Mouse (Mus musculus) forebrain, embryonic 16.5 days (tissue): Measurements from ENCODE around the gene Selenos. TPM values are rescaled to one million over a fixed set of nuclear protein-coding genes. Genes with fewer than 3 reads are reported as not detected.

Experiments
- ATAC-seq: fragments of 200-750 bp; cut with Nextera tagmentation; 2 replicates; pipeline ENCODE4 v1.8.0; 2017; ENCODE audit warnings: mild to moderate bottlenecking, moderate library complexity
- H3K27ac ChIP-seq: fragments of 300-500 bp; sonication (generic); 2 replicates; pipeline ENCODE4 v1.5.1; 2014; ENCODE audit warnings: low read length, control low read depth
- H3K27me3 ChIP-seq: fragments of 300-500 bp; sonication (generic); replicated peaks from 2 replicates; pipeline ENCODE4 v1.6.1; 2014; ENCODE audit warnings: low read length; ENCODE audit not compliant: control insufficient read depth, insufficient read depth
- H3K36me3 ChIP-seq: fragments of 300-500 bp; sonication (generic); 2 replicates; pipeline ENCODE4 v1.6.1; 2014; ENCODE audit not compliant: control insufficient read depth, insufficient read depth
- H3K4me1 ChIP-seq: fragments of 300-500 bp; sonication (generic); replicated peaks from 2 replicates; pipeline ENCODE4 v1.6.1; 2014; ENCODE audit warnings: low read length; ENCODE audit not compliant: control insufficient read depth, insufficient read depth
- H3K4me2 ChIP-seq: fragments of 300-500 bp; sonication (generic); 2 replicates; pipeline ENCODE4 v1.6.1; 2014; ENCODE audit warnings: mild to moderate bottlenecking, low read length, control low read depth
- H3K4me3 ChIP-seq: fragments of 300-500 bp; sonication (generic); replicated peaks from 2 replicates; pipeline ENCODE4 v1.5.1; 2014; ENCODE audit warnings: mild to moderate bottlenecking, low read length, control low read depth
- H3K9ac ChIP-seq: fragments of 300-500 bp; sonication (generic); replicated peaks from 2 replicates; pipeline ENCODE4 v1.6.1; 2014; ENCODE audit warnings: low read depth, low read length, control low read depth
- H3K9me3 ChIP-seq: fragments of 300-500 bp; sonication (generic); 2 replicates; pipeline ENCODE4 v1.6.1; 2016; ENCODE audit warnings: low read length; ENCODE audit not compliant: control insufficient read depth
- WGBS: fragments of 180-500 bp; shearing (Covaris S2); extraction: QIAGEN DNeasy Blood & Tissue Kit; methylation state at CpG from one replicate; pipeline ENCODE4 v1.1.7; 2014; 5-methylcytosine and 5-hydroxymethylcytosine counted together
- polyA plus RNA-seq: library from polyadenylated mRNA; unstranded; fragments of >200 nt; fragmentation: Nextera tagmentation; extraction: Ambion mirVana; gene quantifications from 2 replicates; pipeline ENCODE4 v1.2.1, GENCODE M21; 2015

The Selenos gene
- polyA plus RNA-seq, 1 experiment from 2014 or later, result 80.3 TPM

DNA sequence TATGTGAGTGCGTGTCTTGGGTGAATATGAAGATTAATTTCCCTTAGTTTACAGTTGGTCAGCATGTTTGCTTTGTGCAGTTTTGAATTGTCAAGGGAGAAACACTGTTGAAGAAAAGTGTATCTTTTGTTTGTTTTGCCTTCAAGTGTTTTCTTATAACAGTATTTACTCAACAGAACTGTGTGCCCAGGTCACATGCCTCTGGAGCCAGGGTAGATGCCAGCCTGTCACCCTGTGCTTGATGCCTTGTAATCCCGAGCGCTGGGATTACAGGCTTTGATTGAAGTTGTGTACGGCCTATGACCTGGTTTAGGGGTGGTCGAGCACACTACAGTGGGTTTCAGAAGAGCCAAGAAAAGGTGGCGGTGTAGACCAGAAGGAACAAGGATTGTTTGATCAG lies 4.3 kb downstream of the Selenos start:
- ATAC-seq, result no peak
- no peaks in the 10 kb centered on the region for H3K9me3 ChIP-seq
- no peak overlapping the region for H3K27ac ChIP-seq
- H3K36me3 ChIP-seq, result peaks cover 40% of the 10 kb centered on the region
- 86% methylated on average over 6 of the region's 6 CpGs for WGBS
- H3K4me1 ChIP-seq, result peaks cover 14% of the 10 kb centered on the region
- no peak overlapping the region for H3K4me2 ChIP-seq
- H3K4me3 ChIP-seq, result no peak overlapping the region
- no peak overlapping the region for H3K9ac ChIP-seq
- no peaks in the 10 kb centered on the region for H3K27me3 ChIP-seq

GRCm38 (mm10) chr7:66084546-66084945 lies 5.1 kb downstream of the Selenos start:
- H3K36me3 ChIP-seq, result peaks cover 46% of the 10 kb centered on the region
- H3K27me3 ChIP-seq, result no peaks in the 10 kb centered on the region
- no peak overlapping the region for H3K4me3 ChIP-seq
- no peak overlapping the region for H3K4me2 ChIP-seq
- no peak for ATAC-seq
- H3K9ac ChIP-seq, result no peak overlapping the region
- no peaks in the 10 kb centered on the region for H3K9me3 ChIP-seq
- 87% methylated on average over 7 of the region's 7 CpGs for WGBS
- H3K27ac ChIP-seq, result no peak overlapping the region
- H3K4me1 ChIP-seq, result peaks cover 12% of the 10 kb centered on the region

GRCm38 (mm10) chr7:66087652-66088051 lies 8.2 kb downstream of the Selenos start:
- H3K9me3 ChIP-seq, result no peaks in the 10 kb centered on the region
- H3K4me1 ChIP-seq, result no peaks in the 10 kb centered on the region
- WGBS, result 94% methylated on average over 4 of the region's 4 CpGs
- no peak for ATAC-seq
- H3K27ac ChIP-seq, result no peak overlapping the region
- peaks cover 57% of the 10 kb centered on the region for H3K36me3 ChIP-seq
- no peak overlapping the region for H3K4me2 ChIP-seq
- no peak overlapping the region for H3K4me3 ChIP-seq
- H3K27me3 ChIP-seq, result no peaks in the 10 kb centered on the region
- H3K9ac ChIP-seq, result no peak overlapping the region

DNA sequence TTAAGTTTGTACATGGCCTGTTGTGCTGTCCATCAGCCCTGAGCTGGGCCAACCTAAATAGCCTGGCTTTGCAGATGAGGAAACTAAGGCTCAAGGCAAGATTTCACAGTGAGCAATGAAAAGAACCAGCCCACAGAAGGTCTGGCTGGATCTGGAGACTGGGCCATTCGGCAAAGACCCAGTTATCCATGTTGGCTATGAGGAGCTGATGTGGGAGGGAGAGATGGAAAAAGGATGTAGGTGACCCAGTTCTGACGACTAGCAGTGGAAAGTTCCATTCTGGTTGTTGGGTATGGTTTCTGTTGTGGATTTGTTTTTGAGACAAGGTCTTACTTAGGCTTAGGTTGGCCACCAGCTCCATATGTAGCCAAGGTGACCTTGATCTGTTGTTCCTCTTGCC lies 8.6 kb downstream of the Selenos start:
- Histone ChIP-seq H3K36me3 (peaks cover 55% of the 10 kb centered on the region), H3K27ac (no peak overlapping the region), H3K9me3 (no peaks in the 10 kb centered on the region), H3K9ac (no peak overlapping the region), H3K4me1 (no peaks in the 10 kb centered on the region), H3K27me3 (no peaks in the 10 kb centered on the region), H3K4me2 (no peak overlapping the region), H3K4me3 (no peak overlapping the region)
- no peak for ATAC-seq
- WGBS, result 89% methylated on average over 2 of the region's 2 CpGs

DNA sequence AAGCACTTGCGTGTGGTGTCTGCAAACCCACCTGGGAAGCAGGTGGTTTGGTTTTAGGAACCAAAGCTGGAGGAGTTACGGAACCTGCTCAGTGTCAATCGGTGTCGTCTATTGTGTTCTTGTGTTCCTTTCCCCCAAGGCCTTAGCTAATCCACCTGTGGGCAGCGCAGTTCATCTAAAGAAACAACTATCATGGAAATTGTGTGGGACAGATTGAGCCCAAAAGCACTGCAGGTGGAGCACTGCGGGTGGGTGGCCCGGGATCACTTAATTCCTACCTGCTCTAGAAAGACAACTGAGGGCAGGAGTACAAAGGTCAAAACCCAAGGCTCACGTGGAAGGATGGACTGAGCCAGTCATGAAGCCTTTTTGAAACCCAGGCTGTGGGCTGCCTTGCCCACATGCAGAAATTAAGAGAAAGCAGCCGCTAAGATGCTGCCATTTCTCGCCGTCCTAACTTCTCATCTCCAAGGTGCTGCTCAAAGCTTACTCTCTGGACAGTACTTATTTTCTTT lies 11.3 kb downstream of the Selenos start:
- no peak overlapping the region for H3K4me3 ChIP-seq
- 73% methylated on average over 11 of the region's 11 CpGs for WGBS
- no peaks in the 10 kb centered on the region for H3K4me1 ChIP-seq
- no peaks in the 10 kb centered on the region for H3K9me3 ChIP-seq
- H3K9ac ChIP-seq, result no peak overlapping the region
- no peak overlapping the region for H3K4me2 ChIP-seq
- H3K27me3 ChIP-seq, result no peaks in the 10 kb centered on the region
- ATAC-seq, result no peak
- H3K36me3 ChIP-seq, result peaks cover 37% of the 10 kb centered on the region
- H3K27ac ChIP-seq, result no peak overlapping the region

DNA sequence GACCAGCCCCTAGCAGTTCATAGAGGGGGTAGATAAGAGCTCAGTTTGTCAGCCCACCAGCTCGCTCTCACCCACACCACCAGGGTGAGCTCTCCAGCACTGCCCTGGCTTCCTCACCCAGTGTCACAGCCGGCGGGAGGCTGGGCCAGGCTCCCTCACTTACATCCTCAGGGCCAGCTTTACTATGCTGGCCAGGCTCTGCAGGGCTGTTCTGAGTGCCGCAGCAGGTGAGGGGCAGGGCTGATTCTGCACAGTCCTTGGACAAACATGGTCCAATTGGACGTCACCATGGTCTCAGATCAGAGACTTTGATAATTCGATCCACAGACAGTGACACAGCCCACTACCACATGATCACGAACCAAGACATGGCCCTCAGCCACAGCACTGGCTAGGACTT lies 12.1 kb downstream of the Selenos start:
- ATAC-seq, result peak; percentile 20; the same call in 1 of the 2 replicates
- Histone ChIP-seq H3K27ac (no peak overlapping the region), H3K4me3 (no peak overlapping the region), H3K4me2 (no peak overlapping the region), H3K27me3 (no peaks in the 10 kb centered on the region), H3K9ac (no peak overlapping the region), H3K4me1 (no peaks in the 10 kb centered on the region), H3K9me3 (no peaks in the 10 kb centered on the region), H3K36me3 (peaks cover 32% of the 10 kb centered on the region)
- WGBS, result 90% methylated on average over 7 of the region's 7 CpGs

- no peaks in the 10 kb centered on the region for H3K27me3 ChIP-seq
- no peaks in the 10 kb centered on the region for H3K9me3 ChIP-seq
- no peaks in the 10 kb centered on the region for H3K4me1 ChIP-seq
- H3K27ac ChIP-seq, result no peak overlapping the region
- no peak overlapping the region for H3K9ac ChIP-seq
- no peak overlapping the region for H3K4me3 ChIP-seq
- ATAC-seq, result no peak
- 88% methylated on average over 8 of the region's 8 CpGs for WGBS
- no peak overlapping the region for H3K4me2 ChIP-seq
- peaks cover 24% of the 10 kb centered on the region for H3K36me3 ChIP-seq
These were observed 13.2 kb downstream of the Selenos start for GRCm38 (mm10) chr7:66092656-66093055.

- Histone ChIP-seq H3K36me3 (peaks cover 14% of the 10 kb centered on the region), H3K9me3 (no peaks in the 10 kb centered on the region), H3K4me1 (no peaks in the 10 kb centered on the region), H3K27me3 (no peaks in the 10 kb centered on the region), H3K4me2 (no peak overlapping the region), H3K4me3 (no peak overlapping the region), H3K9ac (no peak overlapping the region), H3K27ac (no peak overlapping the region)
- 62% methylated on average over 5 of the region's 5 CpGs for WGBS
- no peak for ATAC-seq
These were observed 14.7 kb downstream of the Selenos start for GRCm38 (mm10) chr7:66094141-66094540.

DNA sequence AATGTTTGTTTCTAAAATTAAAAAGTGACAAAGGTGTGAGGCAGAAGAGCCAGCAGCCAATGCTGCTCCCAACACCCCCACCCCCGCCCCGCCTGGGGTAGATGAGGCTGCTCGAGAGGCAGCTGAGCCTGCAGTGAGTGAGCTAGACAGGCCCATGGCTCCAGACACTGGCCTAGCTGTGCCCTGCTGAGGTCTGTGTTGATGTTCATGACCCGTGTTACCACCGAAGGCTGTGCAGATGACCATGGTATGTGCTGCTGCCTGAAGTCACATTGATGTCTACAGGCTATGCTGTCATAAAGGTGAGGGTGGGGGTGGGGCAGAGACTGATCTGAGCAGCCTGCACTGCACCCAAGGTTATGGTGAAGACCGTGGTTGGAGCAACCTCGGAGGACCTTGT lies 19.4 kb downstream of the Selenos start:
- WGBS, result 86% methylated on average over 7 of the region's 7 CpGs

DNA sequence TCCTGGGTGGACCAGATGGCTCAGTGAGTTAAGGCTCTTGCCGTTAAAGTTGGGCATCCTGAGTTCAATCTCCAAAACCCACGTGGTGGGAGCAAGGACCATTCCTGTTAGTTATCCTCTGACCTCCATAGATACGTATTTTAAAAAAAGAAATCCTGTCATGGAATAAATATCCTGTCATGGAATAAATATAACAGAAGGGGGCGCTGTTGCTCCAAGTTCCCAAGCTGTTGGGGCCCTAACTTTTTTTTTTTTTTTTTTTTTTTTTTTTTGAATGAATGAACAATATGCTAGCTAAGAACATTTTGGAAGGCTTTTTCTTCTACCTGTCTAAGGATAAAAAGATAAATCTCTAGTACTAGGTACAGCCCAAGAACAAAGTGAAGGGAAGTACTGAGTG lies 22.4 kb downstream of the Selenos start:
- Histone ChIP-seq H3K9me3 (no peaks in the 10 kb centered on the region), H3K27me3 (0 out of 2 replicates have a peak, but pooled peaks cover 3% of the 10 kb centered on the region), H3K9ac (no peak overlapping the region), H3K4me3 (no peak overlapping the region), H3K36me3 (no peaks in the 10 kb centered on the region), H3K27ac (no peak overlapping the region), H3K4me1 (no peaks in the 10 kb centered on the region), H3K4me2 (no peak overlapping the region)
- WGBS, result 7% methylated on average over 4 of the region's 4 CpGs
- ATAC-seq, result no peak

More for the DNA sequence above, 19.4 kb downstream of the Selenos start:
- Histone ChIP-seq H3K27ac (no peak overlapping the region), H3K4me1 (no peaks in the 10 kb centered on the region), H3K36me3 (no peaks in the 10 kb centered on the region), H3K9ac (no peak overlapping the region), H3K4me2 (no peak overlapping the region), H3K27me3 (0 out of 2 replicates have a peak, but pooled peaks cover 3% of the 10 kb centered on the region), H3K4me3 (no peak overlapping the region), H3K9me3 (no peaks in the 10 kb centered on the region)
- ATAC-seq, result no peak
